Mouse (Mus musculus): ENCODE results near the gene Uhrf2. TPM values are rescaled to one million over a fixed set of nuclear protein-coding genes. Genes with fewer than 3 reads are reported as not detected.

Uhrf2 gene
- total and polyA plus RNA-seq, 2 experiments from 2014 or later, result 25.7 to 52.6 TPM

DNA sequence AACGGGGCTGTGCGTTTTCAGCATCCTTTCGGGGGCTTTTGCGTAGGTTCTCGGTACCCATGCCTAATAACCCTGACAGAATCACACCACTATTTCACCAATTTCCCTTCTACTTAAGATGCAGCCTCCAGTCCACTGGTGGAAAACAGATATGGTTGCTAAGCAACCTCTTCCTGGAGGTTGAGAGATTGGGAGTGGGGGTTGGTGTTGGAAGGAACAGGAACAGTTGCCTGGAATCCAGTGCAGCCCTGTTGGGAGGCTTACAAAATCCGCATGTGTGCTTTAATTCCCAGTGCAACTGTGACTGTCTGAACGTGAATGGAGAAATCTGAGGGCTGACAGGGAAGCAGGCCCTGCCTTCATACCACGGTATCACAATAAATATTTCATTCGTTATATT, 87.5 kb downstream of the Uhrf2 start:
- no peaks in the 10 kb centered on the region for H3K27me3 ChIP-seq (ENCODE audit: insufficient read depth, low read length)
- H3K4me3 ChIP-seq (ENCODE audit: low read length), result no peak overlapping the region
- no peaks in the 10 kb centered on the region for H3K9me3 ChIP-seq (ENCODE audit: low read length)
- no peak overlapping the region for H3K9ac ChIP-seq (replicated peaks; ENCODE audit: low read length)
- H3K4me1 ChIP-seq (ENCODE audit: insufficient read depth, low read length), result 0 out of 2 replicates have a peak, but pooled peaks cover 5% of the 10 kb centered on the region
- ATAC-seq, result peak; percentile 81
- WGBS, result 26% methylated on average over 9 of the region's 9 CpGs
- H3K27ac ChIP-seq, result peak overlapping the region; percentile 68
- DNase-seq (ENCODE audit: low spot score), result peak; percentile 82
- no peak for TF ChIP-seq CTCF (IDR thresholded peaks at IDR 0.05; ENCODE audit: low read depth)
- no peaks in the 10 kb centered on the region for H3K36me3 ChIP-seq (ENCODE audit: insufficient read depth, low read length)
- 0 out of 2 replicates have a peak overlapping the region, but pooled peaks have one; percentile 10 for H3K4me2 ChIP-seq (ENCODE audit: low read depth, low read length)

DNA sequence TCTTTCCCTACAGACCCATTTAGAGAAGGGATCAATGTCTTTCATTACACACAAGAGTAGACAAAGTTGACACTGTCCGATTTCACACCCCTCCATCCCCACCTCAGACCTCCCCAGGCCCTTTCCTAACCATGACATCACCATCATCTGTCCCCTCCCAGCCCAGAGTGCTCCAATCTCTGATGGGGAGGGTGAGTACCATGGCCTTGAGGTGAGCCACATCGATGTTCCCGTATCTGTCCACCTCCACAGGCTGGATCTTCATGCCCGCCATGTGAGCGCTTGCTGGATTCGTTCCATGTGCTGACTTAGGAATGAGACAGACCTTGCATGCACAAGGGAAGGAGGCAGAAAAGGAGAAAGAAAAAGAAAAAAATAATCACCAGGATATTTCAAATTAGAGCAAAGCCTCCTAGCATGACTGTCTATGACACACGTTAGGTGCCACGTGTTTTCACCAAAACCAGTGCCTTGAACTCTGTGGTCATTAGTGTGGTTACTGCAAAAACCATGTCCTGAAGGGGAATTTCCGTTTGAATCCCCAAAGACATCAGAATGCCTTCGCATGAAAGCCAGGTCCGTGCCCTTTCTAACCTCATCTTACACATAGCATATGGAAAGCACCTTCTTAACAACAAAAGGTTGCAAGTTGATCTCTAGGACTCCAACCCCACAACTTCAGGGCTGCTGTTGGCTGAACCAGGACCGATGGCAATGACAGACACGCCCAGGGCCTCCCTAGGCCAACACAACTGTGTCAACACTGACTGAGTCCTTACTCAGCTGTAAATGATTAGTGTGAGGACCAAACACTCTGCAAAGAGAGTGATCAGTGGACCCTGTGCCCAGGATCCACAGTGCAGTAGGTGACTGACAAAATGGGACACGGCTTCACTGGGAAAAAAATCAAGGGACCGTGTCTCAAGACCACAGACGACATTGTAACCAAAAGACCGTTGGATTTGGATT, 88.3 kb downstream of the Uhrf2 start:
- ATAC-seq (peak; percentile 42), DNase-seq (ENCODE audit: low spot score) (peak; percentile 31)
- Histone ChIP-seq H3K27ac (peak overlapping the region; percentile 68), H3K4me1 (ENCODE audit: insufficient read depth, low read length) (0 out of 2 replicates have a peak, but pooled peaks cover 5% of the 10 kb centered on the region), H3K4me3 (ENCODE audit: low read length) (no peak overlapping the region), H3K9me3 (ENCODE audit: low read length) (no peaks in the 10 kb centered on the region), H3K4me2 (ENCODE audit: low read depth, low read length) (no peak overlapping the region), H3K36me3 (ENCODE audit: insufficient read depth, low read length) (no peaks in the 10 kb centered on the region), H3K9ac (replicated peaks; ENCODE audit: low read length) (no peak overlapping the region), H3K27me3 (ENCODE audit: insufficient read depth, low read length) (no peaks in the 10 kb centered on the region)
- no peak for TF ChIP-seq CTCF (IDR thresholded peaks at IDR 0.05; ENCODE audit: low read depth)
- 74% methylated on average over 17 of the region's 17 CpGs for WGBS

GRCm38 (mm10) chr19:30124999-30125669, 94.8 kb downstream of the Uhrf2 start:
- WGBS, result 55% methylated on average over 7 of the region's 7 CpGs
- Histone ChIP-seq H3K4me2 (ENCODE audit: low read depth, low read length) (no peak overlapping the region), H3K4me3 (ENCODE audit: low read length) (no peak overlapping the region), H3K9ac (replicated peaks; ENCODE audit: low read length) (no peak overlapping the region), H3K9me3 (ENCODE audit: low read length) (no peaks in the 10 kb centered on the region), H3K27ac (no peak overlapping the region), H3K27me3 (ENCODE audit: insufficient read depth, low read length) (no peaks in the 10 kb centered on the region), H3K4me1 (ENCODE audit: insufficient read depth, low read length) (no peaks in the 10 kb centered on the region), H3K36me3 (ENCODE audit: insufficient read depth, low read length) (no peaks in the 10 kb centered on the region)
- TF ChIP-seq CTCF (IDR thresholded peaks at IDR 0.05; ENCODE audit: low read depth), result no peak
- DNase-seq (ENCODE audit: low spot score), result no peak
- no peak for ATAC-seq

GRCm38 (mm10) chr19:30125670-30126059, 95.4 kb downstream of the Uhrf2 start:
- Histone ChIP-seq H3K4me3 (ENCODE audit: low read length) (no peak overlapping the region), H3K27me3 (ENCODE audit: insufficient read depth, low read length) (no peaks in the 10 kb centered on the region), H3K36me3 (ENCODE audit: insufficient read depth, low read length) (no peaks in the 10 kb centered on the region), H3K4me1 (ENCODE audit: insufficient read depth, low read length) (no peaks in the 10 kb centered on the region), H3K4me2 (ENCODE audit: low read depth, low read length) (no peak overlapping the region), H3K27ac (no peak overlapping the region), H3K9ac (replicated peaks; ENCODE audit: low read length) (no peak overlapping the region), H3K9me3 (ENCODE audit: low read length) (no peaks in the 10 kb centered on the region)
- 65% methylated on average over 7 of the region's 7 CpGs for WGBS
- ATAC-seq, result no peak
- no peak for DNase-seq (ENCODE audit: low spot score)
- TF ChIP-seq CTCF (IDR thresholded peaks at IDR 0.05; ENCODE audit: low read depth), result no peak

DNA sequence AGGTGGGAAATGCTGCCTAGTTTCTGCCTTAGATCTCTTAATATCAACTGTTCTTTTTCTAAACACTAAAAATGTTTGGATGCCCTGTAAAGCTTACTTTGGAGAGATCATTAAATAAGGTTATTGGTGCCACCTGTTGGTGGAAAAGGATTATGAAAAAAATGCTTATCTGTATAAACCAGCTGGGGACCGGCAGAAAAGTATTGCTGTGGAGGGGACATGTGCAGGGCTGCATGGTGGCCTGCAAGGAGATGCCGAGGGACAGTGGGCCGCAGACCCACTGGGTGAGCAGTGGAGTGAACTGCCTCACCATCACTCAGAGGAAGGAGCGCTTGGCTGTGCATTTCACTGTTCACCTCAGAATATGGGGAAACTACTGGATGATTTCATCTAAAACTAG, 97.9 kb downstream of the Uhrf2 start:
- H3K4me3 ChIP-seq (ENCODE audit: low read length), result no peak overlapping the region
- no peaks in the 10 kb centered on the region for H3K27me3 ChIP-seq (ENCODE audit: insufficient read depth, low read length)
- H3K36me3 ChIP-seq (ENCODE audit: insufficient read depth, low read length), result no peaks in the 10 kb centered on the region
- H3K27ac ChIP-seq, result no peak overlapping the region
- peak; percentile 81 for DNase-seq (ENCODE audit: low spot score)
- no peak overlapping the region for H3K9ac ChIP-seq (replicated peaks; ENCODE audit: low read length)
- TF ChIP-seq CTCF (IDR thresholded peaks at IDR 0.05; ENCODE audit: low read depth), result peak; percentile 61
- H3K4me2 ChIP-seq (ENCODE audit: low read depth, low read length), result no peak overlapping the region
- no peaks in the 10 kb centered on the region for H3K4me1 ChIP-seq (ENCODE audit: insufficient read depth, low read length)
- no peaks in the 10 kb centered on the region for H3K9me3 ChIP-seq (ENCODE audit: low read length)
- WGBS, result 68% methylated on average over 4 of the region's 4 CpGs
- peak; percentile 70; the same call in 1 of the 2 replicates for ATAC-seq

- no peak for TF ChIP-seq CTCF (IDR thresholded peaks at IDR 0.05; ENCODE audit: low read depth)
- Histone ChIP-seq H3K4me3 (ENCODE audit: low read length) (no peak overlapping the region), H3K9me3 (ENCODE audit: low read length) (no peaks in the 10 kb centered on the region), H3K4me1 (ENCODE audit: insufficient read depth, low read length) (no peaks in the 10 kb centered on the region), H3K27ac (no peak overlapping the region), H3K9ac (replicated peaks; ENCODE audit: low read length) (no peak overlapping the region), H3K4me2 (ENCODE audit: low read depth, low read length) (no peak overlapping the region), H3K27me3 (ENCODE audit: insufficient read depth, low read length) (no peaks in the 10 kb centered on the region), H3K36me3 (ENCODE audit: insufficient read depth, low read length) (no peaks in the 10 kb centered on the region)
- no peak for ATAC-seq
- WGBS, result 89% methylated on average over 1 of the region's 1 CpGs
- no peak for DNase-seq (ENCODE audit: low spot score)
These were observed 106.0 kb downstream of the Uhrf2 start for GRCm38 (mm10) chr19:30136308-30136707.

Other genes starting within 250 kb of the Uhrf2 start
- gene 9930021J03Rik, start 224.5 kb upstream of the Uhrf2 start, total RNA-seq (2014; rRNA removed), result 23.8 and 24.1 TPM in 2 replicates
- 5.2 and 5.4 TPM in 2 replicates for gene 9930021J03Rik, start 224.5 kb upstream of the Uhrf2 start, polyA plus RNA-seq (2015; fragmentation: Nextera tagmentation; extraction: Ambion mirVana)
- gene Ranbp6, start 217.5 kb upstream of the Uhrf2 start, total RNA-seq (2014; rRNA removed), result 39.0 and 48.7 TPM in 2 replicates
- 33.7 and 37.2 TPM in 2 replicates for gene Ranbp6, start 217.5 kb upstream of the Uhrf2 start, polyA plus RNA-seq (2015; fragmentation: Nextera tagmentation; extraction: Ambion mirVana)
- gene Il33, start 105.4 kb upstream of the Uhrf2 start, total RNA-seq (2014; rRNA removed), result 13.7 and 15.3 TPM in 2 replicates
- 16.9 and 19.0 TPM in 2 replicates for gene Il33, start 105.4 kb upstream of the Uhrf2 start, polyA plus RNA-seq (2015; fragmentation: Nextera tagmentation; extraction: Ambion mirVana)
- not detected in 2 replicates for gene Trpd52l3, start 26.7 kb upstream of the Uhrf2 start, total RNA-seq (2014; rRNA removed)
- gene Trpd52l3, start 26.7 kb upstream of the Uhrf2 start, polyA plus RNA-seq (2015; fragmentation: Nextera tagmentation; extraction: Ambion mirVana), result not detected in 2 replicates
- gene Gldc, start 144.9 kb downstream of the Uhrf2 start, total RNA-seq (2014; rRNA removed), result 15.9 and 16.6 TPM in 2 replicates
- gene Gldc, start 144.9 kb downstream of the Uhrf2 start, polyA plus RNA-seq (2015; fragmentation: Nextera tagmentation; extraction: Ambion mirVana), result 8.5 and 8.7 TPM in 2 replicates
- gene Mbl2, start 202.4 kb downstream of the Uhrf2 start, total RNA-seq (2014; rRNA removed), result not detected in 2 replicates
- gene Mbl2, start 202.4 kb downstream of the Uhrf2 start, polyA plus RNA-seq (2015; fragmentation: Nextera tagmentation; extraction: Ambion mirVana), result 0.18 and 0.21 TPM in 2 replicates